Mouse (Mus musculus) forebrain, embryonic 15.5 days (tissue): ENCODE measurements around the gene Lgr4. TPM values are rescaled to one million over a fixed set of nuclear protein-coding genes. Genes with fewer than 3 reads are reported as not detected.
"Not testable (repeated sequence)": the region's sequence is repeated elsewhere in the genome, so short reads cannot be mapped to it uniquely, and the experiment has no call there.

ENCODE experiments used
- ATAC-seq: fragments of 200-750 bp; cut with Nextera tagmentation; replicated peaks from 2 replicates; pipeline ENCODE4 v1.8.0; 2017; ENCODE audit warnings: mild to moderate bottlenecking, moderate TSS enrichment, moderate library complexity
- H3K27ac ChIP-seq: fragments of 300-500 bp; sonication (generic); replicated peaks from 2 replicates; pipeline ENCODE4 v1.5.1; 2015; ENCODE audit warnings: mild to moderate bottlenecking, inconsistent platforms
- H3K27me3 ChIP-seq: fragments of 300-500 bp; sonication (generic); 2 replicates; pipeline ENCODE4 v1.6.1; 2015; ENCODE audit warnings: inconsistent platforms
- H3K36me3 ChIP-seq: fragments of 300-500 bp; sonication (generic); 2 replicates; pipeline ENCODE4 v1.6.1; 2015; ENCODE audit warnings: mild to moderate bottlenecking, inconsistent platforms
- H3K4me1 ChIP-seq: fragments of 300-500 bp; sonication (generic); 2 replicates; pipeline ENCODE4 v1.6.1; 2015; ENCODE audit warnings: inconsistent platforms
- H3K4me2 ChIP-seq: fragments of 300-500 bp; sonication (generic); replicated peaks from 2 replicates; pipeline ENCODE4 v1.6.1; 2015; ENCODE audit warnings: mild to moderate bottlenecking, inconsistent platforms
- H3K4me3 ChIP-seq: fragments of 300-500 bp; sonication (generic); 2 replicates; pipeline ENCODE4 v1.5.1; 2015; ENCODE audit warnings: mild to moderate bottlenecking, inconsistent platforms
- H3K9ac ChIP-seq: fragments of 300-500 bp; sonication (generic); replicated peaks from 2 replicates; pipeline ENCODE4 v1.6.1; 2015; ENCODE audit warnings: mild to moderate bottlenecking, inconsistent platforms
- H3K9me3 ChIP-seq: fragments of 300-500 bp; sonication (generic); 2 replicates; pipeline ENCODE4 v1.6.1; 2016; ENCODE audit warnings: inconsistent platforms
- WGBS: fragments of 180-500 bp; shearing (Covaris S2); methylation state at CpG from one replicate; pipeline ENCODE4 v1.1.7; 2015; ENCODE audit warnings: mixed read lengths; 5-methylcytosine and 5-hydroxymethylcytosine counted together
- polyA plus RNA-seq: library from polyadenylated mRNA; unstranded; fragments of >200 nt; fragmentation: Nextera tagmentation; extraction: Ambion mirVana; gene quantifications from 2 replicates; pipeline ENCODE4 v1.2.1, GENCODE M21; 2015

The Lgr4 gene
- polyA plus RNA-seq: 2.8 and 3.0 TPM in 2 replicates

DNA sequence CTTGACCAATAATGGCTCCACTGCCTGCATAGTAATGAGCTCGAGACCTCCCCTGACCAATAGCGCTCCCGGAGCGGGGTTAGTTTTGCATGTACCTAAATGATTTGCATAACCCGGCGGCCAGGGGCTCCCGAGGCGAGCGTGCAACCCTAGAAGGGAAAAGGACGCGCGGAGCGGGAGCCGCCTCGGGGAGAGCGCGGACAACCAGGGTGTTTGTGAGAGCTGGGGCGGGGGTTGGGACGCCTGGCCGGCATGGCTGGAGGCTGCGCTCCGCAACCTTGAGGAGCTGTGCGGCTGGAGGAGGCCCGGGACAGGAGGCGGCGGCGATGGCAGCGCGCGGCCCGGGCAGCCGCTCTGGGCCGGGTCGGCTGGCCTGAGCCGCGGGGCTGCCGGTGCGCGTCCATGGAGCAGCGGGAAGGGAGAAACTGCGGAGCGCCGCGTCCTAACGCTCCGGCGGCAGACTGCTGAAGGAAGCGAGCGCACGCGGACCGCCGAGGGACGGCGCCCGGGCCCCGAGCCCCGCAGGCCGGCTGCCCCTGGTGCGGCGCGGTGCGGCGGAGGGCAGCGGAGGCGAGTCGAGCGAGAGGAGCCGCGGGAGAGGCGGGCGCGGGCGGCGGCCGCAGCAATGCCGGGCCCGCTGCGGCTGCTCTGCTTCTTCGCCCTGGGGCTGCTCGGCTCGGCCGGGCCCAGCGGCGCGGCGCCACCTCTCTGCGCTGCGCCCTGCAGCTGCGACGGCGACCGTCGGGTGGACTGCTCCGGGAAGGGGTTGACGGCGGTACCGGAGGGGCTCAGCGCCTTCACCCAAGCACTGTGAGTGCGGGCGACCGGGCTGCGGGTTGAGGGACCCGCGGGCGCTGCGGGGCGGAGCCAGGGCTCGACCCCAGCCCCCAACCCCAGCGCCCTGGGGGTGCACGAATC, at the start of gene Lgr4:
TSS of gene Lgr4 (plus strand) at position 152 of the 918 bp plus-strand sequence.
- peak within 1 kb of the TSS; percentile 63 for H3K4me3 ChIP-seq
- H3K4me2 ChIP-seq: peak within 1 kb of the TSS; percentile 81
- H3K36me3 ChIP-seq: no peaks in the 10 kb centered on the region
- peak; percentile 98 for ATAC-seq
- H3K9me3 ChIP-seq: no peaks in the 10 kb centered on the region
- H3K27ac ChIP-seq: peak within 1 kb of the TSS; percentile 69
- H3K4me1 ChIP-seq: peaks cover 13% of the 10 kb centered on the region
- H3K9ac ChIP-seq: peak within 1 kb of the TSS; percentile 73
- H3K27me3 ChIP-seq: peaks cover 18% of the 10 kb centered on the region
- WGBS: under 1% methylated on average over 99 of the region's 111 CpGs

DNA sequence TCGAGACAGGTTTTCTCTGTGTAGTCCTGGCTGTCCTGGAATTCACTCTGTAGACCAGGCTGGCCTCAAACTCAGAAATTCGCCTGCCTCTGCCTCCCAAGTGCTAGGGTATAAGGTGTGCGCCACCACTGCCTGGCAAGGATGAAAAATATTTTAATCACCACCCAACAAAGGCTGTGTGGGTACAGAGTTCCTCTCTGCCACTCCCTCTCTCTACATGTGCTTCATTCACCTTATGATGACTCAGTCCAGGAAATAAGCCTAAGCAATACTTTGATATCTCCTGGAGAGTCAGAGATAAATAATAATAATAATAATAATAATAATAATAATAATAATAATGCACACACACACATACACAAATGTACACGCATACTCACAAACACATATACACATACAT, 38.0 kb upstream of the Lgr4 start:
- H3K4me1 ChIP-seq, H3K4me2 ChIP-seq, H3K27me3 ChIP-seq, H3K9ac ChIP-seq, H3K4me3 ChIP-seq, H3K9me3 ChIP-seq, H3K36me3 ChIP-seq, H3K27ac ChIP-seq, ATAC-seq: not testable (repeated sequence)
- 90% methylated on average over 4 of the region's 4 CpGs for WGBS

DNA sequence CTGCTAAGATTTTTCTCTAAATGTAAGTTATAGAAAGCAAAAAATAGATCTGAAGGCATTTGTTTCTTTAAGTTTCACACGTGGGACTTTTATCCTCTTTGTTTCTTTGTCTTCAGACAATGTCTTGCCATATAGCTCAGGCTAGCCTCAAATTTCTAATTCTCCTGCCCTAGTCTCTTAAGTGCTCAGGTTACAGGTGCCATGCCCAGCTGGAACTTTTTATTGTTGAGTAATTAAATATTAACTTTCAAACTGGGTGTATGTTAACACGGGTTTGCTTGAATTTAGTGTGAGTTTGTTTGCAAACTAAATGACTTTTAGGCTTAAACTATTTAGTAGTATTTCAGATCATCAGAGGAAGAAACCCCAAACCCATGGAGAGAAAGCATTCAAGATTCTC, 36.3 kb upstream of the Lgr4 start:
- Histone ChIP-seq H3K36me3 (no peaks in the 10 kb centered on the region), H3K27ac (no peak overlapping the region), H3K4me1 (0 out of 2 replicates have a peak, but pooled peaks cover 7% of the 10 kb centered on the region), H3K9ac (no peak overlapping the region), H3K4me2 (no peak overlapping the region), H3K27me3 (no peaks in the 10 kb centered on the region), H3K4me3 (no peak overlapping the region), H3K9me3 (no peaks in the 10 kb centered on the region)
- no peak for ATAC-seq
- 61% methylated on average over 2 of the region's 2 CpGs for WGBS

DNA sequence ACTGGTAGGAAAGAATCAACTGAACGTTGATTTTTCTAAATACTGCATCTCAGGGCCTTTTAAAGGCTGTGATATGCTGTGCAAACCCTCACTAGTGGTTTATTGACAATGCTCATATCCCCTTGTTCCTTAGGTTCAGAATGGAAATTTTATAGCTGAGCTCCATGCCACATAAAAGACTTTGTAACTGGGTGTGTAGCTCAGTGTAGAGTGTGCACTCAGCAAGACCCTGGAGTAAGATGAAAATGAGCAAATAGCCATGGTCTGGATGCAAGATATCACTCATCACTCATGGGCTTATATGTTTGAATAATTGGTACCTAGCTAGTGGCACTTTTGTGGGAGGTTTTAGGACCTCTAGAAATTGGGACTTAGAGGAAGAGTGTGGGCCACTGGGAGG, 35.8 kb upstream of the Lgr4 start:
- Histone ChIP-seq H3K9me3 (no peaks in the 10 kb centered on the region), H3K27ac (no peak overlapping the region), H3K4me2 (no peak overlapping the region), H3K4me3 (no peak overlapping the region), H3K36me3 (no peaks in the 10 kb centered on the region), H3K27me3 (no peaks in the 10 kb centered on the region), H3K9ac (no peak overlapping the region), H3K4me1 (0 out of 2 replicates have a peak, but pooled peaks cover 7% of the 10 kb centered on the region)
- ATAC-seq: no peak
- WGBS: 69% methylated on average over 1 of the region's 1 CpGs

DNA sequence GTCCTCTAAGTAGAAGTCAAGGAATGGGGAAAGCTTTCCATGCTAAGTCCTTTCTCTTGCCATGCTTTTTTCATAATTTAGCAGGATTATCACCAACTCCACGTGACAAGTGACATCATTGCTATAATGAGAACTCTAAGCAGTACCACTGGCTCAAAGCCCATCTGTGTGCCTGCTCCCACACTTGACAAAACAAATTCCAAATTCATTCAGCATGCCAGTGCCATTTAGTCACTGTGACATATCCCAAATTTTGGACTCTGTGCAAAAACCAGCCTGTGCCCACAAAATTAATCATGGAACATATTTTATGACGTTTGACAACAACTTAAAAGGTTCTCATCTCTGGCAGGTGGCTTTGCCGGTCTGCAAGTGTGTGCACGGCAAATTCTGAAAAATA, 33.3 kb upstream of the Lgr4 start:
- no peak overlapping the region for H3K9ac ChIP-seq
- H3K4me2 ChIP-seq: no peak overlapping the region
- H3K27ac ChIP-seq: 0 out of 2 replicates have a peak overlapping the region, but pooled peaks have one; percentile 27
- ATAC-seq: peak; percentile 86
- H3K27me3 ChIP-seq: no peaks in the 10 kb centered on the region
- 56% methylated on average over 4 of the region's 4 CpGs for WGBS
- H3K36me3 ChIP-seq: no peaks in the 10 kb centered on the region
- H3K4me1 ChIP-seq: 0 out of 2 replicates have a peak, but pooled peaks cover 7% of the 10 kb centered on the region
- no peaks in the 10 kb centered on the region for H3K9me3 ChIP-seq
- no peak overlapping the region for H3K4me3 ChIP-seq

DNA sequence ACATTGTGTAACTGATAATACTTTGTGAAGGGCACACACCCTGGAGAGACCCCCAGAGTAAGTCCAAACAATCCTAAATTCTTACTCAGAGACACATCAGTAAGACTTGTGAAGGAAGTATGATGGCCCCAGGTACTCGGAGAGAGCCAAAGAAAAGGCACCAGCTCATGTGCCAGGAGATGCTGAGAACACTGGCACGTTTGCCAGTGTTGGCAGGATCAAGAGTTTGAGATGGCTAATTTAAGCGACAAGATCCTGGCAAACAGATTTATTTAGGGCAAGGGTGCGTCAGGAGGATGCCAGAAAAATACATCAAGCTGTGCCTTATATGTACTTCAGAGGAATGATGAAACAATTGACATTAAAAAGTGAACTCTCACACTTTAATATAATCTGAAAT, 32.9 kb upstream of the Lgr4 start:
- WGBS: 40% methylated on average over 4 of the region's 4 CpGs
- no peak overlapping the region for H3K4me3 ChIP-seq
- H3K9ac ChIP-seq: no peak overlapping the region
- no peaks in the 10 kb centered on the region for H3K9me3 ChIP-seq
- H3K27me3 ChIP-seq: no peaks in the 10 kb centered on the region
- H3K27ac ChIP-seq: no peak overlapping the region
- H3K4me1 ChIP-seq: 0 out of 2 replicates have a peak, but pooled peaks cover 7% of the 10 kb centered on the region
- peak; percentile 78 for ATAC-seq
- no peaks in the 10 kb centered on the region for H3K36me3 ChIP-seq
- H3K4me2 ChIP-seq: no peak overlapping the region

DNA sequence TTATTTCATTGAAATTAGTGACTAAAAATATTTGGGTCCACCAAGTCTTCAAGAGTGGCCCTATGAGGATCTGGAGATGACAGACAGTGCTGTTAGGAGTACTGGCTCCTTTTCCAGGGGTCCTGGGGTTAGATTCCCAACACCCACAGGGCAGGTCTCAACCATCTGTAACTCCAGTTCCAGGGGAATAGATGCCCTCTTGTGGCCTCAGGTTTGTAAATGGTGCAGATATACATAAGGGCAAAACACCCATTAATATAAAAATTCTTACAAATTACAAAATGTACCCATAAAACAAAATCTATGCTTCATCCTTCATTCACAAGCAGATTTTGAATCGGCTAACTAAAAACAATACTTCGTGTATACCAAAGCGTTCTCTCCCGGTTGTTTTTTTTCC, 27.4 kb upstream of the Lgr4 start:
- Histone ChIP-seq H3K9ac (peak overlapping the region; percentile 97), H3K4me1 (peaks cover 24% of the 10 kb centered on the region), H3K36me3 (peaks cover 8% of the 10 kb centered on the region), H3K4me2 (peak overlapping the region; percentile 54), H3K9me3 (no peaks in the 10 kb centered on the region), H3K4me3 (peak overlapping the region; percentile 100), H3K27me3 (no peaks in the 10 kb centered on the region), H3K27ac (peak overlapping the region; percentile 91; the same call in 1 of the 2 replicates)
- ATAC-seq: no peak
- WGBS: 35% methylated on average over 4 of the region's 4 CpGs

DNA sequence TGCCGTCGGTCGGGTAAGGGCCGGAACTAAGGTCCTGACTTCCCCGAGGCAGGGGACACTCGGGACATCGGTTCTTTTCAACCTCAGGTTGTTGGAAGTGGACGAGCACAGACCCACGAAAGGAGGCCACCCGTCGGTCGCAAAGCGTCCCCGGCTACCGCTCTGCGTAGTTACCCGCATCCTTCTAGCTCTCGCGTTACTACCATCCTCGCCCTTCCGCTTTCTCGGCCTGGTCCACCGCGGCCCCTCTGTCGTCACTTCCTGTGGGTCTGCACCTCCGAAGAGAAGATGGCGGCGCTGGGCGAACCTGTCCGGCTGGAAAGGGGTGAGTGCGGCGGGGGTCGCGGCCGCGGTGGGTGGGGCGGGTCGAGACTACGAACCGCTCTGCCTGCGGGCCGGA, 26.9 kb upstream of the Lgr4 start, which contains the start of gene Lin7c:
TSS of gene Lin7c (plus strand) at position 257 of the 400 bp plus-strand sequence.
- Histone ChIP-seq H3K36me3 (peaks cover 13% of the 10 kb centered on the region), H3K27ac (peak within 1 kb of the TSS; percentile 91), H3K4me1 (peaks cover 24% of the 10 kb centered on the region), H3K27me3 (no peaks in the 10 kb centered on the region), H3K9ac (peak within 1 kb of the TSS; percentile 97), H3K4me2 (peak within 1 kb of the TSS; percentile 54), H3K9me3 (no peaks in the 10 kb centered on the region), H3K4me3 (peak within 1 kb of the TSS; percentile 100)
- peak; percentile 100 for ATAC-seq
- WGBS: under 1% methylated on average over 42 of the region's 42 CpGs

DNA sequence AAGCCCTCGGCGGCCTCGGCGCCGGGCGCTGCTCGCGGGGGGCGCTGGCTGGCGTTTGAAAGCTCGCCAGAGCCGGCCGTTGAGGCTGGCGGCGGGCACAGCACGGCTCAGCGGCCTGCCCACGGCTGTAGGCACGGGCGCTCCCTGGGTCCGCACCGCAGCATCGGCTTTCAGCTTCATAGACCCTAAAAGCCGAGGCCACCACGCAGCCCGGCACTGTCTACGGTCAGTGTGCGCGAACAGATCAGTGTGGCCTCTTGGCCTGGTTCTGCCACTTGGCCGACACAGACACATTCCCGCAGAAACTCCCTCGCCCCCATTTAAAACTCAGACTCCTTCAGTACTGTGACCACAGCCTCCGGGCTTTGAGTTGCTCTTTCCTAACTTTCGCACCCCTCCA, 26.4 kb upstream of the Lgr4 start:
- peak overlapping the region; percentile 97 for H3K9ac ChIP-seq
- peak; percentile 85 for ATAC-seq
- H3K4me1 ChIP-seq: peaks cover 24% of the 10 kb centered on the region
- peak overlapping the region; percentile 100 for H3K4me3 ChIP-seq
- H3K4me2 ChIP-seq: peak overlapping the region; percentile 54
- H3K36me3 ChIP-seq: peaks cover 17% of the 10 kb centered on the region
- H3K27ac ChIP-seq: peak overlapping the region; percentile 91
- no peaks in the 10 kb centered on the region for H3K27me3 ChIP-seq
- under 1% methylated on average over 34 of the region's 34 CpGs for WGBS
- H3K9me3 ChIP-seq: no peaks in the 10 kb centered on the region

DNA sequence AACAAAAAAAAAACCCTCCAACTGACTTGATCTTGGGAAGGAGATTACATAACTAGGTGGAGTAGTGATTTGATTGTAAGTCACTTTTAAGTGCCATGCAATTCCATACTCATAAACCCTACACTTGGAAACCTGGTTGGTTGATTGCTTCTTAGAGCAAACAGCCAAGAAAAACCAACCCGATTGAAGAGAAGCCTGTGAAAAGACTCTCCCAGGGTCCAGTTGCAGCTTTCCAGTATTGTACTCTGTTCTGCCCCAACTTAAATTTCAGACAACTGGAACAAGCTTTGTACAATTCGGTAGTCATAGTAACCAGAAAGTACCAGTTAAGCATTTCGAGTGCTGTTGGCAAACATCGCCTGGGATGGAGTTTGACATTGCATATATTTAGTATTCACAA, 26.0 kb upstream of the Lgr4 start:
- no peaks in the 10 kb centered on the region for H3K9me3 ChIP-seq
- peak overlapping the region; percentile 100 for H3K4me3 ChIP-seq
- H3K27ac ChIP-seq: peak overlapping the region; percentile 91
- H3K36me3 ChIP-seq: peaks cover 22% of the 10 kb centered on the region
- H3K27me3 ChIP-seq: no peaks in the 10 kb centered on the region
- H3K9ac ChIP-seq: peak overlapping the region; percentile 97
- peak overlapping the region; percentile 54 for H3K4me2 ChIP-seq
- WGBS: 11% methylated on average over 4 of the region's 4 CpGs
- peaks cover 24% of the 10 kb centered on the region for H3K4me1 ChIP-seq
- no peak for ATAC-seq

DNA sequence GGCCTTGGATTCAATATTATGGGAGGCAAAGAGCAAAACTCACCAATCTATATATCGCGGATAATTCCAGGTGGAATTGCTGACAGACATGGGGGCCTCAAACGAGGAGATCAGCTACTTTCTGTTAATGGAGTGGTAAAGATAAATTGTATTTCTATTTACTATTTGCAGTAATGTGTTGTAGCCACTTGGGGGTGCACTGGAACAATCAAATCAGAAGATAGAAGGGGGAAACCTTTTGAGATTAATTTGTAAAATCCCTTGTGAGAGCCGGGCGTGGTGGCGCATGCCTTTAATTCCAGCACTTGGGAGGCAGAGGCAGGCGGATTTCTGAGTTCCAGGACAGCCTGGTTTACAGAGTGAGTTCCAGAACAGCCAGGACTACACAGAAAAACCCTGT, 21.1 kb upstream of the Lgr4 start:
- ATAC-seq: no peak
- Histone ChIP-seq H3K36me3 (peaks cover 58% of the 10 kb centered on the region), H3K27me3 (no peaks in the 10 kb centered on the region)

DNA sequence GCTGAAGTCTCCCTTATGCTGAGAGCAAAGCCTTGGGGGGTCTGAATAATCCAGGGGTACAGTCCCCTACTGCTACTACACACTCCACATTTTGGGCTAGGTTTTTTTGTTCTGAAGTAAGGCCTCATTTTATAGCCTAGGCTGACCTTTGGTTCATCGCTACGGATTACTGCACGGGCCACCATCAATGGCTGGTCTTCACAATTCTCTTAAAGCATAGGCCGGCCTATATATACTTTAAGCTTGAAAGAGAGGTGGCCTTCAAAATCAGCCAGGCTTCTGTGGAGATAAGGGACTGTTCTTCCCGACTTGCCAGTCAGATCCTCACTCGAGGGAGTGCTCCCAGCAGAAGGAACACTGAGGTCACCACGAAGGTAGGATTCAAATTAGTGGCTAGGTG, 14.6 kb upstream of the Lgr4 start:
- ATAC-seq: no peak; the same call in 1 of the 2 replicates
- Histone ChIP-seq H3K4me1 (no peaks in the 10 kb centered on the region), H3K9ac (no peak overlapping the region), H3K4me3 (no peak overlapping the region), H3K36me3 (peaks cover 33% of the 10 kb centered on the region), H3K27ac (no peak overlapping the region), H3K27me3 (no peaks in the 10 kb centered on the region), H3K9me3 (0 out of 2 replicates have a peak, but pooled peaks cover 3% of the 10 kb centered on the region), H3K4me2 (no peak overlapping the region)
- 77% methylated on average over 7 of the region's 7 CpGs for WGBS

More for the DNA sequence above, 21.1 kb upstream of the Lgr4 start:
- peaks cover 22% of the 10 kb centered on the region for H3K4me1 ChIP-seq
- 82% methylated on average over 7 of the region's 7 CpGs for WGBS
- no peaks in the 10 kb centered on the region for H3K9me3 ChIP-seq
- no peak overlapping the region for H3K9ac ChIP-seq
- no peak overlapping the region for H3K4me3 ChIP-seq
- H3K27ac ChIP-seq: no peak overlapping the region
- H3K4me2 ChIP-seq: no peak overlapping the region
